Mouse (Mus musculus) ES-Bruce4 (cell line): ENCODE results near the gene Fnbp1. TPM values are rescaled to one million over a fixed set of nuclear protein-coding genes. Genes with fewer than 3 reads are reported as not detected.
"Not testable (repeated sequence)": the region's sequence is repeated elsewhere in the genome, so short reads cannot be mapped to it uniquely, and the experiment has no call there.

Experiments used
- H3K27ac ChIP-seq: 2 replicates; pipeline ENCODE4 v1.5.1; 2012; ENCODE audit warnings: low read length, inconsistent platforms; ENCODE audit not compliant: insufficient read depth
- H3K27me3 ChIP-seq: 2 replicates; pipeline ENCODE4 v1.6.1; 2012; ENCODE audit warnings: mild to moderate bottlenecking, low read length, inconsistent platforms; ENCODE audit not compliant: control insufficient read depth, poor library complexity, insufficient read depth, severe bottlenecking
- H3K36me3 ChIP-seq: 2 replicates; pipeline ENCODE4 v1.6.1; 2012; ENCODE audit warnings: inconsistent platforms, mild to moderate bottlenecking, low read length, moderate library complexity; ENCODE audit not compliant: control insufficient read depth, poor library complexity, insufficient read depth, severe bottlenecking
- H3K4me1 ChIP-seq: one replicate; pipeline ENCODE4 v1.8.1; 2011; ENCODE audit warnings: low read length; ENCODE audit not compliant: control insufficient read depth, insufficient read depth
- H3K4me3 ChIP-seq: 2 replicates; pipeline ENCODE4 v1.5.1; 2011; ENCODE audit warnings: low read depth, mild to moderate bottlenecking, low read length
- H3K9ac ChIP-seq: 2 replicates; pipeline ENCODE4 v1.6.1; 2012; ENCODE audit warnings: low read depth, mild to moderate bottlenecking, inconsistent platforms; ENCODE audit not compliant: poor library complexity, severe bottlenecking
- H3K9me3 ChIP-seq: replicated peaks from 2 replicates; pipeline ENCODE4 v1.6.1; 2012; ENCODE audit warnings: mild to moderate bottlenecking, low read length, inconsistent platforms; ENCODE audit not compliant: control insufficient read depth, poor library complexity, insufficient read depth, severe bottlenecking
- CTCF ChIP-seq: IDR thresholded peaks from one replicate; pipeline ENCODE4 v1.8.1; 2011; ENCODE audit warnings: low read depth, low read length
- EP300 ChIP-seq: IDR thresholded peaks from 2 replicates; pipeline ENCODE4 v1.6.1; 2011; ENCODE audit warnings: low read depth, low read length; ENCODE audit not compliant: insufficient read depth
- POLR2A ChIP-seq: IDR thresholded peaks from one replicate; pipeline ENCODE4 v1.8.1; 2011; ENCODE audit warnings: low read length; ENCODE audit not compliant: insufficient read depth
- polyA plus RNA-seq: library from polyadenylated mRNA; stranded (reverse); fragments of >200 nt; gene quantifications from 2 replicates; pipeline ENCODE4 v1.2.4, GENCODE M21; 2011; ENCODE audit warnings: low read depth; ENCODE audit not compliant: missing spikeins, insufficient read depth, insufficient read length

Fnbp1 gene
- polyA plus RNA-seq, 1 experiment = 77.7 TPM

DNA sequence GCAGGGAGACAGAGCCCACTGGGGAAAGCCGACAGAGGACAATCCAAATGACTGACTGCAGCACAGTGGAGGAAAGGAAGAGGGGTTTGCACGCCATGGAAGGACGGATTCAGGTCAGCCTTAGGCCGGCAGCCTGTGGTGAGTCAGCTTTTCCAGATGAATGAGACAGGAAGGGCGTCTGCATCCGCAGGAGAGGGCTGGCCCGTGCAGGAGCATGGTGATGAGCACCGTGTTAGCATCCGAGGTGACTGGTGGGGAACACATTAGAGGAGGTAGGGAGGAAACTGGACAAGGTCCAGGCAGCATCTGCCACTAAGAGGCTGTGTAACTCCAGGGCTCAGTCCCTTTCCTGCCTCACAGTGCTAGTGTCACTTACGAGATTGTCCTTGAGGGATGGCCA, 27.2 kb upstream of the Fnbp1 start:
- peak; percentile 73; the same call in 1 of the 2 replicates for TF ChIP-seq EP300
- no peak for TF ChIP-seq CTCF
- peak overlapping the region; percentile 52 for H3K27ac ChIP-seq
- peaks cover 15% of the 10 kb centered on the region for H3K36me3 ChIP-seq

GRCm38 (mm10) chr2:31167571-31167970, 25.8 kb upstream of the Fnbp1 start:
- not testable (repeated sequence) for H3K4me3 ChIP-seq, H3K9ac ChIP-seq, H3K27me3 ChIP-seq, H3K9me3 ChIP-seq
- peak overlapping the region; percentile 15; the same call in 1 of the 2 replicates for H3K27ac ChIP-seq
- H3K4me1 ChIP-seq = peaks cover 14% of the 10 kb centered on the region
- H3K36me3 ChIP-seq = peaks cover 14% of the 10 kb centered on the region

More for the DNA sequence above, 27.2 kb upstream of the Fnbp1 start:
- Histone ChIP-seq H3K9me3 (no peaks in the 10 kb centered on the region), H3K27me3 (no peaks in the 10 kb centered on the region), H3K4me1 (peaks cover 13% of the 10 kb centered on the region), H3K4me3 (no peak overlapping the region), H3K9ac (no peak overlapping the region)

DNA sequence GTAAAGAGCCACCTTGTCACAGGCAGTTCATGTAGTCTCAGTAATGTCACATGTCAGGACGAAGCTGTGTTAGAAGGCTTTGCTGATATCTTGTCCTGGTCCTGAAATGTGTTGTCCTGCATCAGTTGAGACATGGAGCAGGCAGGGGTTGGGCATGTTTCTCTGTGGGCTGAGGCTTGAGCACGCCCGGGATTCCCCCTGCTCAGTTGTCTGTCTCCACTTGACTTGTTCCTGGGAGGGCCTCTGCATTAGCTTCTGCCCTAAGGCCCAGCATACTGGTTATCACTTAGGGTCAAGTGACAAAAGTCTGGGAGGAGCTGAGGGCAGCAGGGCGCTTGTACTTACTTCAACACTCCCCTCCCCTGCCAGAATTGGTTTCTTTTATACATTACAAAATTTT, 23.7 kb upstream of the Fnbp1 start:
- H3K27ac ChIP-seq = peak overlapping the region; percentile 90
- no peak overlapping the region for H3K9ac ChIP-seq

GRCm38 (mm10) chr2:31164841-31165455, 23.1 kb upstream of the Fnbp1 start:
- Histone ChIP-seq H3K36me3 (peaks cover 6% of the 10 kb centered on the region), H3K9me3 (no peaks in the 10 kb centered on the region), H3K4me3 (no peak overlapping the region), H3K27ac (peak overlapping the region; percentile 90), H3K9ac (0 out of 2 replicates have a peak overlapping the region, but pooled peaks have one; percentile 16), H3K4me1 (peaks cover 14% of the 10 kb centered on the region), H3K27me3 (no peaks in the 10 kb centered on the region)
- no peak for TF ChIP-seq POLR2A
- TF ChIP-seq EP300 = no peak; the same call in 1 of the 2 replicates
- no peak for TF ChIP-seq CTCF

More for the DNA sequence above, 23.7 kb upstream of the Fnbp1 start:
- peaks cover 13% of the 10 kb centered on the region for H3K4me1 ChIP-seq
- no peaks in the 10 kb centered on the region for H3K27me3 ChIP-seq
- no peaks in the 10 kb centered on the region for H3K9me3 ChIP-seq
- TF ChIP-seq EP300 = no peak
- peaks cover 8% of the 10 kb centered on the region for H3K36me3 ChIP-seq
- H3K4me3 ChIP-seq = no peak overlapping the region

DNA sequence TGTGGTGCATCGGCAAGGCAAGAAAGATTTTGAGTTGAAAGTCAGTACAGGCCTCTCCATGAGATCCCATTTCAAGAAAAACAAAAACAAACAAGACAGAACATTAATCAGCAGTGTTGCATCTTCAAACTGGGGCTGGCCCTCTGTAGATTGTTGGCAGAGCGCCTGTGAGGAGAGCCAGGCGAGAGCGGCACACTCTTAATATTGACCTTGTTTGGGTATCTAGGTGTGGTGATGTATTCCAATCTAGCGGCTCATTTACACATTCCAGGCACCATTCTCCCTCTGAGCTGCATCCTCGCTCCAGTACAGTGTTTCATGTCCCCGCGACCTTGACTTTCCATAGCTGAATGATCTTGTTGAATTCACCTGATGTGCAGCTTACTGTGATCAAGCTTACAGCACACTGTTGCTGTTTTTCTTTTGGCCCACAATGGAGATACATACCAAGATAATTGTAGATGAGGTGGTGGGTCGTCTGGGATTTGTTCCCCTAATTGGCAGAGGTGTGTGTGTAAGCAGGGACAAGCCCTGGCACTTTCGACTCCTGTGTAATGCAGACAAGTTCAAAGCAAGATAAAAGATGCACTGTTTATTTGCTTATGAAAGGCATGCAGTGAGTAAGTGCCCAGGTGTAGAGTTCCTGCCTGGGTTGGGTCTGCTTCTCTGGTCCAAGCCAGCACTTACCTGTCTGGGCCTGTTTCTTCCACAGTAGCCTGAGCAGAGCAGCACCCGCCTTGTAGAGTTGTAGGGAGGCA, 21.7 kb upstream of the Fnbp1 start:
- Histone ChIP-seq H3K4me3 (peak overlapping the region; percentile 7; the same call in 1 of the 2 replicates), H3K27me3 (no peaks in the 10 kb centered on the region), H3K36me3 (no peaks in the 10 kb centered on the region), H3K4me1 (peaks cover 9% of the 10 kb centered on the region), H3K27ac (peak overlapping the region; percentile 90), H3K9ac (peak overlapping the region; percentile 56), H3K9me3 (no peaks in the 10 kb centered on the region)
- TF ChIP-seq CTCF (no peak), EP300 (peak; percentile 99)

GRCm38 (mm10) chr2:31161620-31162019, 19.8 kb upstream of the Fnbp1 start:
- H3K27me3 ChIP-seq = no peaks in the 10 kb centered on the region
- H3K36me3 ChIP-seq = no peaks in the 10 kb centered on the region
- H3K9me3 ChIP-seq = no peaks in the 10 kb centered on the region
- peak overlapping the region; percentile 57; the same call in 1 of the 2 replicates for H3K9ac ChIP-seq
- no peak for TF ChIP-seq EP300
- TF ChIP-seq POLR2A = no peak
- no peak for TF ChIP-seq CTCF
- H3K4me1 ChIP-seq = peaks cover 9% of the 10 kb centered on the region
- H3K4me3 ChIP-seq = no peak overlapping the region
- peak overlapping the region; percentile 93 for H3K27ac ChIP-seq
